Mouse (Mus musculus) C2C12 (cell line): Measurements from ENCODE around the gene Rasd2. TPM values are rescaled to one million over a fixed set of nuclear protein-coding genes. Genes with fewer than 3 reads are reported as not detected.

Source experiments
- H3K27me3 ChIP-seq: one replicate; pipeline ENCODE4 v1.6.1; 2011; ENCODE audit not compliant: control insufficient read depth, insufficient read depth, insufficient read length
- H3K36me3 ChIP-seq: one replicate; pipeline ENCODE4 v1.6.1; 2011; ENCODE audit not compliant: control insufficient read depth, insufficient read depth
- H3K4me3 ChIP-seq: one replicate; pipeline ENCODE4 v1.5.1; 2011; ENCODE audit warnings: mild to moderate bottlenecking, control low read depth; ENCODE audit not compliant: poor library complexity, insufficient read depth, severe bottlenecking
- H3K79me2 ChIP-seq: one replicate; pipeline ENCODE4 v1.6.1; 2011; ENCODE audit not compliant: control insufficient read depth, insufficient read depth
- H3K79me3 ChIP-seq: one replicate; pipeline ENCODE4 v1.6.1; 2011; ENCODE audit warnings: low read depth, control low read depth
- H3ac ChIP-seq: one replicate; pipeline ENCODE3; 2011; ENCODE audit warnings: low read depth; ENCODE audit not compliant: control insufficient read depth, insufficient read length
- CEBPB ChIP-seq: IDR thresholded peaks from one replicate; pipeline ENCODE4 v1.6.1; 2011; ENCODE audit warnings: low read depth, mild to moderate bottlenecking, control low read depth, moderate library complexity
- CTCF ChIP-seq: IDR thresholded peaks from one replicate; pipeline ENCODE4 v1.5.1; 2011; ENCODE audit not compliant: control insufficient read depth, insufficient read depth, insufficient read length
- FOSL1 ChIP-seq: IDR thresholded peaks from one replicate; pipeline ENCODE4 v1.8.0; 2011; ENCODE audit warnings: mild to moderate bottlenecking, low read length; ENCODE audit not compliant: poor library complexity, insufficient read depth, severe bottlenecking
- MAX ChIP-seq: IDR thresholded peaks from one replicate; pipeline ENCODE4 v1.6.1; 2011; ENCODE audit warnings: mild to moderate bottlenecking, control low read depth
- MYOD1 ChIP-seq: IDR thresholded peaks from one replicate; pipeline ENCODE4 v1.6.1; 2011; ENCODE audit warnings: low read depth; ENCODE audit not compliant: control insufficient read depth, insufficient read length
- MYOG ChIP-seq: IDR thresholded peaks from one replicate; pipeline ENCODE4 v1.6.1; 2011; ENCODE audit not compliant: control insufficient read depth, insufficient read length; ENCODE audit errors: extremely low read depth
- USF1 ChIP-seq: IDR thresholded peaks from one replicate; pipeline ENCODE4 v1.6.1; 2011; ENCODE audit warnings: low read depth, mild to moderate bottlenecking, control low read depth, moderate library complexity
- polyA plus RNA-seq: library from polyadenylated mRNA; unstranded; fragments of >200 nt; fragmentation: generic; extraction: Trizol; gene quantifications from one replicate; pipeline ENCODE4 v1.2.1, GENCODE M21; 2012; ENCODE audit warnings: missing spikeins

The Rasd2 gene
- polyA plus RNA-seq, 1 experiment, result not detected

DNA sequence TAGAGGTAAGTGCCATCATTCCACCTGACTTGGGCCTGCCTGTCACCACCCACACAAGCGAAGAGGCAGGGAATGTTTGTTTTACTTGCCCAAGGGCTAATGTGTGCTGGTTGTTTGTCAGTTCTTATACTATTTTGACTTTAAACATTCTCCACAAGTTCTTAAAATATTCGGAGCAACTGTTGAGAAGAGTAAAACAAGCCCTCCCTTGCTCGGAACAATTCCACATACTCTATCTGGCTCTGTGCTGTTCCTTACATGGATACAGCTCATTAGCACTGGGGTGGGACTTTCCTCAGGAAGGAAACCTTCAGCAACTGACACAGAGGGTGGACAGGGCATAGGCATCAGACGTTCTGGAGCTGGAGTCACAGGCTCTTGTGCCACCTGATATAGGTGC is 15.9 kb upstream of the Rasd2 start:
- H3K36me3 ChIP-seq, result no peaks in the 10 kb centered on the region
- H3K27me3 ChIP-seq, result peaks cover 21% of the 10 kb centered on the region
- no peaks in the 10 kb centered on the region for H3K79me2 ChIP-seq
- TF ChIP-seq CEBPB (no peak), MAX (no peak), USF1 (no peak), MYOG (no peak), CTCF (no peak), MYOD1 (no peak), FOSL1 (no peak)
- H3K4me3 ChIP-seq, result no peak overlapping the region
- no peak overlapping the region for H3ac ChIP-seq
- no peaks in the 10 kb centered on the region for H3K79me3 ChIP-seq

DNA sequence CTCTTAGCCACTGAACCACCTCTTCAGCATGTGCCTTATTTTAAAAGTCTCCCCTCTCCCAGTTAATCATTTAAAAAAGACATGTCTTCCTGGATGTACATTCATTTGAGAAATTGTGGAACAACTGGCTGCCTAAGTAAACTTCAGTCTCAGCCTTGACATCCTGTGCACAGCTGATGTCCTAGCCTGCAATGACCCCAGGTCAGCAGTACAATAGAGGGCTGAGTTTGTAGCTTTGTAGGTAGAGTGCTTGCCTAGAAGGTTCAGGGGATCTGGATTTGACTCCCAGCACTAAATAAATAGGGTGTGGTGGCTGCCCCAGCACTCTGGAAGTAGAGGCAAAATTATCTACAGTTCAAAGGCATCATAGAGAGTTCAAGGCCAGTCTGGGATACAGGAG is 15.4 kb upstream of the Rasd2 start:
- no peak for TF ChIP-seq MAX
- TF ChIP-seq CTCF, result no peak
- no peak for TF ChIP-seq CEBPB
- TF ChIP-seq MYOD1, result no peak
- TF ChIP-seq FOSL1, result no peak
- TF ChIP-seq USF1, result no peak
- no peak for TF ChIP-seq MYOG
- Histone ChIP-seq H3K79me2 (no peaks in the 10 kb centered on the region), H3ac (no peak overlapping the region), H3K79me3 (no peaks in the 10 kb centered on the region), H3K36me3 (no peaks in the 10 kb centered on the region), H3K4me3 (no peak overlapping the region), H3K27me3 (peaks cover 23% of the 10 kb centered on the region)

DNA sequence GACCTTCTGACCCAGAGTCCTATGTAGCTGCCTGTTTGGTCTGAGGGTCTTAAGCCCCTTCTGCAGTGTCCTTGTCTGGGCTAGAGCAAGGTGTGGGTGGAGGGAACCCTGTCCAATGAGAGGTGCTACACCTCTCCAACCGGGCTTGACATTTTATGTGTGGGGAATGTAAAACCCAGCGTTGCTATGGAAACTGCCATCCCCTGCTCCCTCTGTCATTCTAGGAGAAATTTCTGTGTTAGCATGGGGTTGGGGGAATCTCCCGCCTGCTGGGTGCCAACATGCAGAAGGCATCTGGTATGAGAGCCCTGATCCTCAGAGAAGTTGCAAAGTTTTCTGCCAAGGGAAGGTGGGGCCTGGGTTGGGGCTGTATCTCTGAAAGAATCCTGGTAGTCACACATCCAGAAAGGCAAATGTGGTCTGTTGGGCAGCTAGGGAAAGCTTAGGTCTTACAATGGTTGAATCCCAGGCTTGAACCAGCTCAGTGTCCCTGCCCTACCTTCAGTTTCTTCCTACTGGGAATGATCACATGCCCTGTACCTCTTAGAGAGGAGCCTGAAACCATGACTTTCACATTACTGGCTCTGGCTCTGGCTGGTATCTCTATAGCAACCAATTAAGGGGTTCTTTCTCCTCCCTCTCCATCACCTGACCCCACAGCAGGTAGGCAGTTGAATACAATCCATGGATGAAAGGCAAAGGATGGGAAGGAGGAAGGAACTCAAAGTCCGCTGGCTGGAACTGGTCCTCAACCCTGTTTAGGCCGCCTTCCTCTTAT is 14.6 kb upstream of the Rasd2 start:
- H3K79me3 ChIP-seq, result no peaks in the 10 kb centered on the region
- TF ChIP-seq FOSL1, result no peak
- no peak for TF ChIP-seq MYOD1
- TF ChIP-seq MAX, result no peak
- no peak for TF ChIP-seq CEBPB
- no peak for TF ChIP-seq CTCF
- no peak for TF ChIP-seq USF1
- TF ChIP-seq MYOG, result no peak

DNA sequence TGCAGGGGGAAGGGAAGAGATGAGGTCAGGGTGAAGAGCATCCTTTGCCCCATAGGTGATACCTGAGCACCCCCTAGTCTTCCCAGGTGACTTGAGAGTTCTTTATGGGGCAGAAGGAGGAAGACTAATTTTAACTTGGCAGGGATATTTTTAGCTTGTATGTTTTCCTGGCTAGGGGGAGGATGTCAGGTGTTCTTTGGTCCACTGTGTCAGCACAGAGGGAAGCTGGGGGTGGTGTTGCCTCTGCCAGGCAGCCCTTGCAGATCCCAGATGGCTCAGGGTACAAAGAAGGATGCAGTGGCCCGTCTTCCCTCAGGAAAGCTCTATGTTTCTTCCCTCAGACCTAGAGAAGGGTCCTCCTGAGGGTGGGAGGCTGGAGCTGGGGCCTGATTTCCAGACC is 13.8 kb upstream of the Rasd2 start:
- H3ac ChIP-seq, result no peak overlapping the region
- H3K79me2 ChIP-seq, result no peaks in the 10 kb centered on the region
- H3K27me3 ChIP-seq, result peaks cover 26% of the 10 kb centered on the region
- TF ChIP-seq USF1 (no peak), FOSL1 (no peak), CTCF (no peak), CEBPB (no peak), MAX (no peak), MYOG (no peak), MYOD1 (no peak)
- no peaks in the 10 kb centered on the region for H3K36me3 ChIP-seq
- H3K79me3 ChIP-seq, result no peaks in the 10 kb centered on the region
- no peak overlapping the region for H3K4me3 ChIP-seq

More for the DNA sequence above, 14.6 kb upstream of the Rasd2 start:
- Histone ChIP-seq H3ac (no peak overlapping the region), H3K79me2 (no peaks in the 10 kb centered on the region), H3K4me3 (no peak overlapping the region), H3K36me3 (no peaks in the 10 kb centered on the region), H3K27me3 (peaks cover 26% of the 10 kb centered on the region)

DNA sequence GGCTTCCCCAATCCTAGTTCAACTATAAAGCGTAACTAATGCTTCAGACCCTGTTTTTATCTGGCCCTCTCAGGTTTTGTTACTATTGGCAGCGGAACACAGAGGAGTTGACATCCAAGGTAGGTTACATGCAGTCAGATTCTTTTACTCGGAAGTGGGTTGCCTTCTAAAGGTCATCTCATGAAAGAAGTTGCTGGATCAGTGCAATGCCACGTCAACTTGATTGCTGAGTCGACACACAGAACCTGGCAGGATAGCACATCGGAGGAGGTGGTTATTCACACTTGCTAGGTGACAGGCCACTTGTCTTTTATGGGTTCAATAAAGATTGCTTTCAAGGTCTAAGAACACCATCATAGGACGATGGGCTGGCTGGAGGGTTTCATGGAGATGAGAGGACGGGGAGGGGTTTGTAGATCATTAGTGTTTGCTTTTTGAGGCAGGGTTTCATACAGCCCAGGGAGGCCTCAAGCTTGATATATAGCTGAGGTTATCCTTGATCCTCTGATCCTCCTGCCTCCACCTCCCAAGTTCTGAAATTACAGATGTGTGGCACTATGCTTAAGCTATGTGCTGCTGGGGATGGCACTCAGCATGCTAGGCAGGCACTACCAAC is 11.6 kb upstream of the Rasd2 start:
- Histone ChIP-seq H3K36me3 (no peaks in the 10 kb centered on the region), H3K79me2 (no peaks in the 10 kb centered on the region), H3K4me3 (no peak overlapping the region), H3K79me3 (no peaks in the 10 kb centered on the region), H3K27me3 (peaks cover 26% of the 10 kb centered on the region), H3ac (no peak overlapping the region)
- TF ChIP-seq USF1, result no peak
- TF ChIP-seq CTCF, result no peak
- TF ChIP-seq MYOD1, result no peak
- no peak for TF ChIP-seq CEBPB
- TF ChIP-seq MYOG, result no peak
- TF ChIP-seq FOSL1, result no peak
- no peak for TF ChIP-seq MAX
